Comparison of ENCODE assay signal across 12 mouse cellular contexts in the genomic region with DNA sequence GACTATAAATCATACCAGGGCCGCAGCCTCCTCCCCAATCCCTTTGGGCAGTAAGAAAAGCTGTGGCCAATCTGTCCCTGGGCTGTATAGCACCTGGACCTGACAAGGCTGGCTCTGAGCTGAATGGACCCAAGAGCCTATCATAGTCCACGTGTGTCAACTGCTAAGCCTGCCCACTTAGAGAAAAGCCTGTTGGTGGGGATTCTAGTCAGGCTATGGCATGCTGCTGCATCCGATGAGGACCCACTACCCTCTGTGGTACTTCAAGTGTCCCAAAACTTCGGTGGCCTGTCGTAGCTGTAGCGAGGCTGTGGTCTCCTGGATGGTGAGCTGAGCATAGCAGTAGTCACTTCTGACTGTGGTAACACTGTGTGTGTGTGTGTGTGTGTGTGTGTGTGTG. TPM values are rescaled to one million over a fixed set of nuclear protein-coding genes. Genes with fewer than 3 reads are reported as not detected.
DNase-seq lines count a peak whose midpoint lies in the region; ATAC-seq and TF ChIP-seq lines count a peak whose summit lies in the region.
"Had no signal": no experiment of that assay in that cellular context is flagged by ENCODE, and none has a peak within 500 bp of the region (broad histone marks: within the 10 kb centered on the region; RNA-seq: fewer than 3 reads in every experiment).

No protein-coding gene starts in this region.

- peaks cover 100% of the 10 kb centered on the region for H3K79me2 ChIP-seq in C2C12 (ENCODE audit: control insufficient read depth, insufficient read depth)

- peaks cover 99% of the 10 kb centered on the region for H3K79me3 ChIP-seq in C2C12 (ENCODE audit: low read depth)

- H3K27me3 ChIP-seq in heart, embryonic 16.5 days (ENCODE audit: control insufficient read depth, insufficient read depth, low read length), result no peaks in the 10 kb centered on the region
- no peaks in the 10 kb centered on the region for H3K27me3 ChIP-seq in C2C12 (ENCODE audit: control insufficient read depth, insufficient read depth, insufficient read length)
- no peaks in the 10 kb centered on the region for H3K27me3 ChIP-seq in hindbrain, embryonic 16.5 days (replicated peaks; ENCODE audit: control insufficient read depth, insufficient read depth, low read length)

- WGBS in heart, embryonic 16.5 days, result 80% methylated on average over 6 of the region's 6 CpGs
- 56% methylated on average over 6 of the region's 6 CpGs for WGBS in hindbrain, embryonic 16.5 days

- no peak overlapping the region for H3K4me3 ChIP-seq in heart, embryonic 16.5 days (ENCODE audit: low read length)
- H3K4me3 ChIP-seq in C2C12 (ENCODE audit: insufficient read depth, poor library complexity, severe bottlenecking), result peak overlapping the region; percentile 99
- peak overlapping the region; percentile 28 for H3K4me3 ChIP-seq in hindbrain, embryonic 16.5 days (ENCODE audit: low read length)
- H3K4me3 ChIP-seq: megakaryocyte, embryonic 14.5 days had no signal

- peaks cover 43% of the 10 kb centered on the region for H3K4me1 ChIP-seq in heart, embryonic 16.5 days (ENCODE audit: control insufficient read depth, insufficient read depth, low read length)
- H3K4me1 ChIP-seq in hindbrain, embryonic 16.5 days (ENCODE audit: control insufficient read depth, insufficient read depth, low read depth, low read length), result peaks cover 56% of the 10 kb centered on the region
- H3K4me1 ChIP-seq: megakaryocyte, embryonic 14.5 days had no signal

- ATAC-seq in heart, embryonic 16.5 days (replicated peaks; ENCODE audit: extremely low read depth, insufficient read depth, low FRiP score), result 0 out of 2 replicates have a peak, but pooled peaks have one; percentile 16
- ATAC-seq in hindbrain, embryonic 16.5 days, result peak; percentile 0; the same call in 1 of the 2 replicates

- intact Hi-C loops in heart, postnatal 25 days (cut with DNase I), result no loop called here

- DNase-seq in cerebellum, adult 9-10 months, result peak; percentile 73
- DNase-seq in cerebellum, adult 11-12 months, result no peak
- no peak for DNase-seq in heart, postnatal 25 days (ENCODE audit: low spot score)
- DNase-seq in urinary bladder, postnatal 4 days (ENCODE audit: low spot score in 2 of 2), result no peak
- no peak for DNase-seq in kidney, adult 11 months
- DNase-seq: adrenal gland, adult 8-10 months; B cell, adult 2 months; gastrocnemius, postnatal 10 days had no signal

- no peak overlapping the region for H3K27ac ChIP-seq in heart, embryonic 16.5 days (ENCODE audit: low read length)
- peak overlapping the region; percentile 92 for H3K27ac ChIP-seq in hindbrain, embryonic 16.5 days (ENCODE audit: low read depth, low read length)

- H3K9me3 ChIP-seq in heart, embryonic 16.5 days (replicated peaks; ENCODE audit: control insufficient read depth, low read length), result no peaks in the 10 kb centered on the region
- no peaks in the 10 kb centered on the region for H3K9me3 ChIP-seq in hindbrain, embryonic 16.5 days (ENCODE audit: control insufficient read depth, low read length)
- H3K9me3 ChIP-seq: megakaryocyte, embryonic 14.5 days had no signal

- 0 out of 2 replicates have a peak, but pooled peaks cover 3% of the 10 kb centered on the region for H3K36me3 ChIP-seq in heart, embryonic 16.5 days (ENCODE audit: control insufficient read depth, insufficient read depth)
- H3K36me3 ChIP-seq in C2C12 (ENCODE audit: control insufficient read depth, insufficient read depth), result peaks cover 91% of the 10 kb centered on the region
- no peaks in the 10 kb centered on the region for H3K36me3 ChIP-seq in hindbrain, embryonic 16.5 days (ENCODE audit: control insufficient read depth, insufficient read depth, low read length)

- H3K9ac ChIP-seq in heart, embryonic 16.5 days (ENCODE audit: low read length), result no peak overlapping the region
- H3K9ac ChIP-seq in hindbrain, embryonic 16.5 days (ENCODE audit: low read depth, low read length), result peak overlapping the region; percentile 53

- no peak for TF ChIP-seq CTCF in C2C12 (IDR thresholded peaks at IDR 0.05; ENCODE audit: control insufficient read depth, insufficient read depth, insufficient read length)

- H3ac ChIP-seq in C2C12 (ENCODE audit: control insufficient read depth, insufficient read length, low read depth), result peak overlapping the region; percentile 84

- no peak overlapping the region; the same call in 1 of the 2 replicates for H3K4me2 ChIP-seq in heart, embryonic 16.5 days (ENCODE audit: low read depth, low read length)
- peak overlapping the region; percentile 80 for H3K4me2 ChIP-seq in hindbrain, embryonic 16.5 days (ENCODE audit: low read length)

TF ChIP-seq in C2C12, 6 proteins besides CTCF, POLR2A, EP300 and RAD21:
- TF ChIP-seq USF1 (IDR thresholded peaks at IDR 0.05; ENCODE audit: low read depth) (no peak), MYOD1 (IDR thresholded peaks at IDR 0.05; ENCODE audit: control insufficient read depth, insufficient read length, low read depth) (no peak), MYOG (IDR thresholded peaks at IDR 0.05; ENCODE audit: control insufficient read depth, extremely low read depth, insufficient read length) (no peak), MAX (IDR thresholded peaks at IDR 0.05) (no peak), FOSL1 (IDR thresholded peaks at IDR 0.05; ENCODE audit: insufficient read depth, low read length, poor library complexity, severe bottlenecking) (no peak), CEBPB (IDR thresholded peaks at IDR 0.05; ENCODE audit: low read depth) (no peak)

RNA-seq across cellular contexts. Expression of gene Ppara, which starts 57.4 kb away (rescaled TPM):
- 20.3 and 21.5 TPM in 2 replicates for polyA plus RNA-seq in heart, embryonic 16.5 days (2015; fragmentation: Nextera tagmentation; extraction: Ambion mirVana)
- total RNA-seq in heart, postnatal 25 days (2021), result 10 to 100 TPM; 44.7 to 58.8 TPM
- 0.08 TPM for polyA plus RNA-seq in C2C12 (2012; fragmentation: generic; extraction: Trizol)
- polyA plus RNA-seq in hindbrain, embryonic 16.5 days (2015; fragmentation: Nextera tagmentation; extraction: Ambion mirVana), result 2.7 and 2.9 TPM in 2 replicates
